Mouse (Mus musculus): Measurements from ENCODE around the gene Hes7.
A peak's percentile ranks its signal among the peaks of the same experiment; 100 is the strongest.

Hes7 gene

GRCm38 (mm10) chr11:69119446-69120155, 603 bp upstream of the Hes7 start:
- DNase-seq = no peak

GRCm38 (mm10) chr11:69121001-69121740, 967 bp downstream of the Hes7 start:
- DNase-seq = peak; percentile 52

GRCm38 (mm10) chr11:69121741-69122335, 1.6 kb downstream of the Hes7 start:
- DNase-seq = no peak

DNA sequence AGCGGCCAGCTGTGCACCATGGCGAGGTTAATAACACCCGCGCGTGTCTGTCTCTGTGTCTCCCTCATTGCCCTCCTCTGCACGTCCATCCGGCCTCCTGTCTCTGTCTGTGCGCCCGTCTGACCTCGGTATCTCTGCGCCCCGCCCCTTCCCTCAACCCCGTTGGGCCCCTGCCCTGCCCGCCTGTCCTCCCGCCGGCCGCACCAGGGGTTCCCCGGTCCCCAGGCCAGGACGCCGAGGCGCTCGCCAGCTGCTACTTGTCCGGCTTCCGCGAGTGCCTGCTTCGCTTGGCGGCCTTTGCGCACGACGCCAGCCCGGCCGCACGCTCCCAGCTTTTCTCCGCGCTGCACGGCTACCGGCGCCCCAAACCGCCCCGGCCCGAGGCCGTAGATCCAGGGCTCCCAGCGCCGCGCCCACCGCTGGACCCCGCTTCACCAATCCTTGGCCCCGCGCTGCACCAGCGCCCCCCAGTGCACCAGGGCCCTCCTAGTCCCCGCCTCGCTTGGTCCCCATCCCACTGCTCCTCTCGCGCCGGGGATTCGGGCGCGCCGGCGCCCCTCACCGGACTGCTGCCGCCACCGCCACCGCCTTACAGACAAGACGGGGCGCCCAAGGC, 2.2 kb downstream of the Hes7 start, which contains the start of gene 9130213A22Rik:
Gene 9130213A22Rik (minus strand): TSS at position 254 of the 616 bp plus-strand sequence.
- DNase-seq = peak; percentile 93

GRCm38 (mm10) chr11:69123056-69123692, 3.0 kb downstream of the Hes7 start:
- DNase-seq = peak; percentile 93

- peak; percentile 92 for DNase-seq
Observed at GRCm38 (mm10) chr11:69123693-69124497, 3.7 kb downstream of the Hes7 start.

GRCm38 (mm10) chr11:69124498-69124847, 4.3 kb downstream of the Hes7 start:
- peak; percentile 75 for DNase-seq

GRCm38 (mm10) chr11:69125041-69125851, 5.0 kb downstream of the Hes7 start:
- peak; percentile 90 for DNase-seq

DNA sequence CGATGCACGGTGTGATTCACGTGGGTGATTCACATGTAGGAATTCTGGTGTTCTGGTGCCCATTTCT, 5.5 kb downstream of the Hes7 start, which contains the start of gene Aloxe3:
Gene Aloxe3 (plus strand): TSS at position 45 of the 67 bp plus-strand sequence.
- DNase-seq = no peak

DNA sequence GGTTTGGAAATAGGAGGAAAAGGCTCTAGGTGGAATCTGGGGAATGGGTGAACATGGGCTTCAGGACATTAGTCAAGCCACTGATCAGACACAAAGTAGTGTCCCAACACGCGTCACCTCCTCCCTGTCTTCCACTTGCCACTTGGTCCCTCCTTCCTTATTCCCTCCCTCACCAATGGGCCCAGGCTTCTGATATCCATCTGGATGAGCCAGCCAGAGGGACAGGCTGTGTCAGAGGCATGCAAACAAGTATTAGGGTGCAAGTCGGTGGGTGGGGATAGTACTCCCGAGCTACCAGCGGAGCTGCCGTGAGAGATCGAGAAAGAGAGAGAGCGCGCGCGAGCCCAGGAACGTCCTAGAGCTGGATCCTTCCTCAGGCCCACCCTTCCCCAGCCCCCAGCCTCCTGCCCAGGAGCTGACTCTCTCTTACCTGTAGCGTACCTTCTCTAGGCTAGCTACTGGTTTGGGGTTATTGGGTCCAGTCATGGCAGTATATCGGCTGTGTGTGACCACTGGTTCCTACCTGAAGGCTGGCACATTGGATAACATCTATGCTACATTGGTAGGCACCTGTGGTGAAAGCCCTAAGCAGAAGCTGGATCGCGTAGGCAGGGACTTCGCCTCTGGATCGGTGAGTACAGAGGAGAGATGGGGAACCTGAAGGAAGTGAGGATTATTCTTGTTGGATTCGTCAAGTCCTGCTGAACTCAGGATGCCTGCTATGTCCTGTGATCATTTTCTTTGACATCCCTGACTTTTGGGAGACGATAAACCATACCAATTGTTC, 5.9 kb downstream of the Hes7 start:
- DNase-seq = peak; percentile 20

- no peak for DNase-seq
Observed at GRCm38 (mm10) chr11:69126706-69127095, 6.5 kb downstream of the Hes7 start.

- DNase-seq = no peak
Observed at GRCm38 (mm10) chr11:69128426-69129122, 8.4 kb downstream of the Hes7 start.

DNA sequence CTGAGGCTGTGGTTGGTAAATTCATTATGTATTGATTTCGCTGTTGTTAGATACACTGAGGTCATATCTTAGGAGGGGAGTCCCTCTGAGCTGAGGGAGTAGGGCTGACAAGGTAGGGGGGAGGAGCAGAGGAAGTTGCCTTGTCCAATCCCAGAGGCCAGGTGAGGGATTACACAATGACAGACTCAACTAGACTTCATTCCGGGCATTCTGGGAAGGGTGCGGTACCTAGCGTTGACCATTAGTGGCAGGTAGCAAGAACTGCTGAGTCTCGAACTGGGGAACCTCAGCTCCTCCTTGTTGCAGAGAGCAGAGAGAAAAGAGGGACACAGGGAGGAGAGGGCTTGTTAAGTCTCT, 13.3 kb downstream of the Hes7 start:
- no peak for DNase-seq

- peak; percentile 64 for DNase-seq
Observed at GRCm38 (mm10) chr11:69133923-69134621, 13.9 kb downstream of the Hes7 start.

DNA sequence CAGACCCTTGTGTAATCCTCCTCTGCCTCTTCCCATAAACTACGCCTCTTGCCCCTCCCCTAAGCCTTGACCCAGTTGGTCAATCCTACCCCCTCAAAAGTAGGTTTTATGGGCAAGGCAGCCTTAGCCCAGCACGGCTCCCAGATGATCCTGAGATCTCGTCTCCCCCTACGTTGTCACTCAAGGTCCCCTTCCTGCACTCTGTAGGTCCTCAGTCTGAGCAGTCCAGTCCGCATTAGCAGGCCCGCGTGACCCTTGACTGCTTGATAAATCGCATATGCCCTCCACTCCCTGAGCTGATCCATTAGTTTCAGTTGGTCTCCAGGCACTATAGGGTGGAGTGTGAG, 14.4 kb downstream of the Hes7 start:
- no peak for DNase-seq

DNA sequence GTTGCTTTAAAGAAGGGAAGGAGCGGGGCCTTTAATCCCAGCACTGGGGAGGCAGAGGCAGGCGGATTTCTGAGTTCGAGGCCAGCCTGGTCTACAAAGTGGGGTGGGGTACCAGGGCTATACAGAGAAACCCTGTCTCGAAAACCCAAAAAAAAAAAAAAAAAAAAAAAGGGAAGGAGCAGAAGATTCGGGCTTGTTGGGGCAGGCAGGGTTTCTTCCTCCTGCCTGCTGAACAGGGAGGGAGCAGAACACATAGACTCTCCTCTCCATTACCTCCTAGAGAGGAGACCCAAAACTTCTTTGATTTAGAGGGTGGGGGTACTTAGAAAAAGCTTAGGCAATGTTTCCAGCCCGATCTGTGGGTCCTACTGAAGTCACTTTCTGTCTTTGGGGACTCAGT, 15.2 kb downstream of the Hes7 start:
- DNase-seq = no peak

DNA sequence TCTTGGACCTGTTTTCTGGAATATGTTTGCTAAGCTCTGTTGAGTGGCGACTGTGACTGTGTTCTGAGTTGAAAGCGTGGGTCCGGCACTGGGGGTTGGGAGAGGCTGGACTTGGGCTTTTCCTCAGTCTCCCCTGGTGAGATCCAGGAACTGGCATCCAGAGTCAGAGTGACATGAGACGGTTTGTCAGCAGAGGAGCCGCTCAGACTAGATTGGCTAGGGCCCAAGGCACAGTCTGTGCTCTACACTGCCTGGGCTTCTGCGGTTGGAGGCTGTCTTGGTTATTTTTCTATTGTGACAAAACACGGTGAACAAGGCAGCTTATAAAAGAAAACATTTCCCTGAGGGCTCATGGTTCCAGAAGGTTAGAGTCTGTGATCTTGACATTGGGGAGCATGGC, 27.3 kb downstream of the Hes7 start:
- DNase-seq = no peak

DNA sequence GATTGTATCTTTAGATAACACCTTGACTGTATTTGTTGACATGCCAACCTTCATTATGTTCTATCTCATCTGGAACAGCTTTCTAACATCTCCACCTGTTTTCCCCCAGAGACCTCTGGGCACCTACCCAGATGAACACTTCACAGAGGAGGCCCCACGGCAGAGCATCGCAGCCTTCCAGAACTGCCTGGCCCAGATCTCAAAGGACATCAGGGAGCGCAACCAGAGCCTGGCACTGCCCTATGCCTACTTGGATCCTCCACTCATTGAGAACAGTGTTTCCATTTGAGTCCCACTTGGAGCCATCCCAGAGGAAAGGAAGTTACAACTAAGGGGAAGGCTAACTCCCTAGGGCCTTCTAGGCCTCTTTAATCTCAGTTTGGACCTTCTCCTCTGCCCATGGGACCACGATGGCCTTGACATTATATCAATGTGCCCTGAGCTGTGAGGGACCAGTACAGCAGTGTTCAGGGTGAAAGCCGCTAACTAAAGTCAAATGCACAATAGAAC, 28.3 kb downstream of the Hes7 start:
- no peak for DNase-seq

DNA sequence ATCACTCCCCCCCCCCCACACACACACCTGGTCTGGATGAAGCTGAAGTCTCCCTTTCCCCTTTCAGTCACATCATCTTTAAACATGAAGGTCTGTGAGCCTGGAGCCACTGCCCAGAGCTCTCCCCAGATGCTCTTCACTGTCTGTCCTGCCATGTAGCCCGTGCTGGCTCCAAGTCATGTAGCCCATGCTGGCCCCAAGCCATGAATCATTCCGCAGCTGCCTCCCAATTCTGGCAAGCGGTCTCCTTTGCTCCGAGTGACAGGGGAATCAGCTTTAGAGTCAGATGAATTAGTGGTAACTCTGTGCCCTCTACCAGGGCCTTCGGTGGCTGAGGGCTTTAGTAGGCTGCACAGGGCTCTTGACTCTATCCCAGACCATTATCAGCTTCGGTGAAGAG, 29.5 kb downstream of the Hes7 start:
- DNase-seq = no peak

GRCm38 (mm10) chr11:69150444-69150843, 30.2 kb downstream of the Hes7 start:
- DNase-seq = peak; percentile 71

All from kidney, postnatal 14 days (tissue).